Mouse (Mus musculus): Measurements from ENCODE around the gene 1700042G07Rik. TPM values are rescaled to one million over a fixed set of nuclear protein-coding genes. Genes with fewer than 3 reads are reported as not detected.

The 1700042G07Rik gene
- not detected in 2 replicates for polyA plus RNA-seq (2016; fragmentation: Nextera tagmentation; extraction: Ambion mirVana)

DNA sequence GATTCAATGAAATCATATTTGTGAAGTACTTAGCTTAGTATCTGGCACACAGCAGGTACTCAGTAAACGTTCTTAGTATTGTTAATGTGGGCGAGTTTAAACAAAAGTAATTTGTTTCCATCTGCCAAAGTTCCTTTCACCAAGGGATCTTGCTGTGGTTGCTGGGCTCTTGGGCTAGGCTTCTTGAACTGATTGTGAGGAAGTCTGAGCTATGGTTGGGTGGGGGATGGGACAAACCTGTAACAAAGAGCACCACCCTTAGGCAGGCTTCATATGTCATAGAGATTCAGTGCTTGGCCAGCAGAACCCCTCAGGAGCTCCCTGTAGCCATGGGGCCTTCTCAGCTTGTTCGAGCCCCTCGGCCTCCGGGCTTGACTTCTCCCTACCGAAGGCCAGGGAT, at the start of gene 1700042G07Rik, which contains the start of gene Gm49337:
Gene 1700042G07Rik (plus strand): TSS at position 301 of the 400 bp plus-strand sequence.
Gene Gm49337 (plus strand): TSS at position 313 of the 400 bp plus-strand sequence.
- Histone ChIP-seq H3K36me3 (no peaks in the 10 kb centered on the region), H3K27ac (no peak within 1 kb of the TSS; the same call in 1 of the 2 replicates), H3K4me1 (peaks cover 32% of the 10 kb centered on the region), H3K9me3 (replicated peaks) (no peaks in the 10 kb centered on the region), H3K27me3 (ENCODE audit: low read depth, poor library complexity, severe bottlenecking) (no peaks in the 10 kb centered on the region), H3K4me3 (no peak within 1 kb of the TSS)
- DNase-seq (ENCODE audit: low spot score) = no peak
- 97% methylated on average over 6 of the region's 6 CpGs for WGBS

DNA sequence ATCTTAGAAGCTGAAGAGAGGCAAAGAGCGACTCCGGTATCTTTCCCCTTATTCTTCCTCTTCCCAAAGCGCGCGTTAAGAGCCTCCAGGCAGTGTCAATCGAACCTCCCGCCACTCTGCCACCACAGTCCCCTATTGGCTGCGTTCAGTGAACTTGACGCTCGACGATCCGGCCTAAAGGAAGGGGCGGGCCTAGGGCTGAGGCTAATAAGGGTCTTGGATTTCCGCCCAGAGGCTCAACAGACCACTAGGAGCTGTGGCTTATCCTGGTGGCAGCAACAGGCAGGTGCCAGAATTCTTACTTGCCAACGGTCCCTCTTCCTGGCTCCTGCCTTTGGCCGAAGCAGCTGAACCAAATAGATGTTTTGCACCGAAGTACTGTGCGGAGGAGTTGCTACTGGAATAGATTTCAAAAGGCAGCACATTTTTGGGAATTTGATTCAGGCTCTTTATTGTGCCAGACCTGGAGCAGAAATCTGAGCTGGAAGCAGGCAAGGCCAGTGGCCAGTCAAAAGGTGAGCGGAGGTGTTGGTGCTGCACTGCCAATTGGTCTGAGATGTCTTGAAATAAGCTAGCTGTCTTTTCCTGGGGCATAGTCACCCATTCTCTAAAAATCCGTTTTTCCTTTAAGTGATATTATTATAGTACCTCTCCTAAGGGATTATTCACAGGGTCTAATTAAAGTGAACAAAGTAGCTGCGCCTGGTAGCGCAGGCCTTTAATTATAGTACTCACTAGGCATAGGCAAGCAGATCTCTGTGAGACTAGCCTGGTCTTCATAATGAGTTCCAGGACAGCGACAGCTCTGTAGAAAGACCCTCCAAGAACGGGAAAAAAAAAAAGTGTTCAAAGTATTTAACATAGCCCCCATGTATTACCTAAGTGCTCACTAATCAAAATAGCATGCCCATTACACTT, 49.3 kb upstream of the 1700042G07Rik start, which contains the start of the genes Rad54l and Pomgnt1:
Gene Rad54l (minus strand): TSS at position 89 of the 918 bp plus-strand sequence.
Gene Pomgnt1 (plus strand): TSS at position 239 of the 918 bp plus-strand sequence.
- peak within 1 kb of the TSS; percentile 75 for H3K4me3 ChIP-seq
- H3K27me3 ChIP-seq (ENCODE audit: low read depth, poor library complexity, severe bottlenecking) = no peaks in the 10 kb centered on the region
- 4% methylated on average over 24 of the region's 24 CpGs for WGBS
- peak; percentile 90 for DNase-seq (ENCODE audit: low spot score)
- H3K9me3 ChIP-seq (replicated peaks) = no peaks in the 10 kb centered on the region
- H3K4me1 ChIP-seq = peaks cover 19% of the 10 kb centered on the region
- H3K27ac ChIP-seq = peak within 1 kb of the TSS; percentile 82
- peaks cover 23% of the 10 kb centered on the region for H3K36me3 ChIP-seq

DNA sequence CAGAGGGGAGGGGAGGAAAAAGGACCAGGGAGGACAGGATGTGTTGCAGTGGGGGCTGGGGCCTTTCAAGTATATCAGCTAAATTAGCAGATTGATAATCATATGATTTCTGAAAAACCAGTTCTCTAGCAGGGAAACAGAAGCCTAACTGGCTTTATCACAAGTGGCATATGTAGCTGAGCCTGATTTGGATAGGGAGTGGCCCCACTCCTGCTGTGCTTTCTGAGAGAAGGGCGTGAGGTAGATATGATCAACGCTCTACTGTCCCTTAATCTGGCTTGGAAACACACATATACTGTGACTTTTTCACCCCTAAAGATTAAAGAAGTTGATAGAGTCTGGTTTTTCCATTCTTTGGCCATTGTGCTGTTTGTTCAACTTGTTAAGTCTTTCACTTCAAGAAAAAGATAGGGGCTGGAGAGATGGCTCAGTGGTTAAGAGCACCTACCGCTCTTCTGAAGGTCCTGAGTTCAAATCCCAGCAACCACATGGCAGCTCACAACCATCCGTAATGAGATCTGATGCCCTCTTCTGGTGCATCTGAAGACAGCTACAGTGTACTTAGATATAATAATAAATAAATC, 47.3 kb upstream of the 1700042G07Rik start:
- Histone ChIP-seq H3K4me3 (no peak overlapping the region), H3K36me3 (peaks cover 10% of the 10 kb centered on the region), H3K27me3 (ENCODE audit: low read depth, poor library complexity, severe bottlenecking) (no peaks in the 10 kb centered on the region), H3K9me3 (replicated peaks) (no peaks in the 10 kb centered on the region), H3K27ac (no peak overlapping the region), H3K4me1 (peaks cover 19% of the 10 kb centered on the region)
- WGBS = 94% methylated on average over 4 of the region's 4 CpGs
- no peak for DNase-seq (ENCODE audit: low spot score)

DNA sequence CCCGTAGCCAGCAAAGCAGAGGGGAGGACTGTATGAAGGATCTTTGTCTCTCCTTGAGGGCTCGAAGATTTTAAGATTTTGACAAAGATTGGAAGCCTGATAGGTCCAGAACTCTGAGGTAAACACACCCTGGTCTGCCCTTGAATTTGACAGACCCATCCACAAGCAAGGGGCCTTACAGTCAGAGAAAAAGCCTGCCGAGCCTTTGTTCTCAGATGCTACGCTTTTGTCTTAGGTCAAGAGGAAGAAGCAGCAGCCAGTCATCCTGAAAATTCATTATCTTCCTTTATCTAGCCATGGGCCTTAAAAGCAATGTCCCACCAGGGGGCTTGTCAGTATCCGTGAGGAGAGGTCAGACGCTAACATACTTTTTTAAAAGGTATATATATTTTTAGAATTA, 45.2 kb upstream of the 1700042G07Rik start:
- 81% methylated on average over 6 of the region's 6 CpGs for WGBS
- DNase-seq (ENCODE audit: low spot score) = no peak

DNA sequence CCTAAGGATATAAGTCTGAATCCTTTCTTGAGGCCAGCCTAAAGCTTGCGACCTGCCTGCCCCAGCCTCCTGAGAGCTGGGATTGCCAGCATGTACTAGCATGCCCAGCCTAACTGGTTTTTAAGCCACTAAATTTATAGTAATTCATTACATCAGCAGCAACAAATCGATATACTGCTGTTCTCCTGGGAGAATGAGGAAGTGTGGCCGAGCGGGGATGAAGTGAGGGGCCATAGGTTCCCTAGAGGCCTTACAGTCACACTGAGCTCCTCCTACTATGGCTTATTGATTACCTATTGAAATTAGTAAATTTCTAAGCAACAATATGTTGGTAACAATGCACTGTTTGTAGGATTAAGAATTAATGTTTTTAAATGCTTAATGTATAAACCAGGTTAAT, 40.0 kb upstream of the 1700042G07Rik start:
- Histone ChIP-seq H3K4me3 (no peak overlapping the region), H3K36me3 (peaks cover 8% of the 10 kb centered on the region; the same call in 1 of the 2 replicates), H3K27me3 (ENCODE audit: low read depth, poor library complexity, severe bottlenecking) (no peaks in the 10 kb centered on the region), H3K4me1 (no peaks in the 10 kb centered on the region), H3K27ac (no peak overlapping the region), H3K9me3 (replicated peaks) (no peaks in the 10 kb centered on the region)
- no peak for DNase-seq (ENCODE audit: low spot score)
- WGBS = 87% methylated on average over 4 of the region's 4 CpGs

More for the DNA sequence above, 45.2 kb upstream of the 1700042G07Rik start:
- no peak overlapping the region for H3K4me3 ChIP-seq
- H3K4me1 ChIP-seq = peaks cover 12% of the 10 kb centered on the region
- peaks cover 8% of the 10 kb centered on the region; the same call in 1 of the 2 replicates for H3K36me3 ChIP-seq
- H3K27me3 ChIP-seq (ENCODE audit: low read depth, poor library complexity, severe bottlenecking) = no peaks in the 10 kb centered on the region
- H3K27ac ChIP-seq = no peak overlapping the region
- no peaks in the 10 kb centered on the region for H3K9me3 ChIP-seq (replicated peaks)

DNA sequence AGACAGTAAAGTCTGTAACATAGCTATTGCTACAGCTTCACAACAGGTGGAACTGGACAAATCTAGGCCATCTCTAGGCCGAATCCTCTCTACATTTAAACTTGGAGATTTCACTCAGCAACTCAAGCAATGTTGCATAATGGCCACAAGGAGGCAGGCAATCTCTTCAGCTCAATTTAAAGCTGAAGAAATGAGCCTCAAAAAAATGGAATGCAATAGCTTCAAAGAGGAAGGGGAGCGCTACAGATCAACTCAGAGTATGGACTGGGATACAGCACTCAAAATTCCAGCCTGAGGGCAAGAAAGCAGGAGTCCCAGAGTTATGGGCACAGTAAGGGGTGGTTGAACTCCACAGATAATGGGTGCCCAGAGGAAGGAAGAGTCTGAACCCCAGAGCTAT, 38.2 kb upstream of the 1700042G07Rik start:
- DNase-seq (ENCODE audit: low spot score) = no peak

DNA sequence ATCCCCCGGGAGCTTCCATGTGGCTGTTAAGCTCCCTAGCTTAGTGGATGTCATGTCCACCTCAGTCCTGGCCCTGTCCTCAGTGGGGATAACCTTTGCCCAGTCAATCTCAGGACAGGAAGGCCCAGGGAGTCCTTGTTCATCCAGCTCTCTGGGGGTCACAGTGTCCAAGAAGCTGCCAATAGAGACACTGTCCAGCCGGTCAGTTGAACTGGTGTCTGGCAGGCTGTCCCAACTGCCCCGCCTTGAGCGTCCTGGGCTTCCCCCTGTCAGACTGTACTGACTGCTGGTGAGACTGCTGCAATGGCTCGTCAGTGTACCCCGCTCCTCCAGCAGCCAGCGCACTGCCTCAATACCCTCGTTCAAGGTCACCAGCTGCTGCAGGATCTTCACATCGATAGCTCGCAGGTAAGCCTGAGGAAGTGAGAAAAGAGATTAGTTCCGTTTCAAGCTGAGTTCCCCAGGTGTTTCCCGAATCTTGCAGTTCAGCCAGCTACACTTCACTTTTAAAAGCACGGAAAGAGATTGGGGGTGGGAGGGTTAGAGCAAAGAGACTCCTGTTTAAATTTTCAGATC, 35.7 kb upstream of the 1700042G07Rik start:
- H3K36me3 ChIP-seq = no peaks in the 10 kb centered on the region
- DNase-seq (ENCODE audit: low spot score) = no peak
- H3K9me3 ChIP-seq (replicated peaks) = no peaks in the 10 kb centered on the region
- no peak overlapping the region for H3K4me3 ChIP-seq
- H3K27ac ChIP-seq = no peak overlapping the region
- no peaks in the 10 kb centered on the region for H3K4me1 ChIP-seq
- 49% methylated on average over 13 of the region's 13 CpGs for WGBS
- peaks cover 12% of the 10 kb centered on the region for H3K27me3 ChIP-seq (ENCODE audit: low read depth, poor library complexity, severe bottlenecking)

More for the DNA sequence above, 38.2 kb upstream of the 1700042G07Rik start:
- Histone ChIP-seq H3K36me3 (peaks cover 8% of the 10 kb centered on the region; the same call in 1 of the 2 replicates), H3K4me3 (no peak overlapping the region), H3K27me3 (ENCODE audit: low read depth, poor library complexity, severe bottlenecking) (no peaks in the 10 kb centered on the region), H3K9me3 (replicated peaks) (no peaks in the 10 kb centered on the region), H3K4me1 (no peaks in the 10 kb centered on the region), H3K27ac (no peak overlapping the region)
- 58% methylated on average over 2 of the region's 2 CpGs for WGBS

DNA sequence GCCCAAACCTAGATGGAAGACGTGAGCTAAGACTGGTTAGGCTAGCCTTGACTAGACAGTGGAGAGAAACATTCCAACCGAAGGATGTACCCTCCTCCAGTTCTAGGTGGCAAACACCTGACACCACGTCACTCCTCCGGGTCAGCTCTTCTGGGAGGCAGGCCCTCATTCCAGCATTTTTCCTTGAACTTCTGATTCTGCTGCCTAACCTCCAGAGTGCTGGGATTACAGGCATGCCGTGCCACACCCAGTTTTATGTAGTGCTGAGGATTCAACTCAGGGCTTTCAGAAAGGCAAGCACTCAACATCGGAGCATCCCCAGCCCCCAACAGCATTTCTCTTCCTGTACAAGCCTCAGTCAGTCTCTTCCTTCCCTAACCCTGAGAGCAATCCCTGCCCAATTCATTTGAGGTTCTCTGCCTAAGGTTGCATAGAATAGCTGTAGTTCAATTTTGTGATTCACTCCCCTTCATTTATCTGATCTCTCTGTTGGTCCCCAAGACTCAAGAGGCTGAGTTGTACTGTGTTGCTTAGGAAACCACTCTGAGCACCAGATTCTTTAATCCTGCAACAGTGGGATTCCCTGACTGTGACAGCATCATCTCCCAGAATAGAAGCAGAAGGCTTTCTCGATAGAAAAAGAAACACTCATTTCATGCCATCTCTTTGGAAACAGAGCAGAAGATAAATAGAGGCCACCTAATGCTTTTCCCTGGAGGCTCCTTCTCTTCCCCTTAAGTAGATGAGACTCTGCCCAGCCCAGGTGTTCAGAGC, 32.2 kb upstream of the 1700042G07Rik start:
- peaks cover 21% of the 10 kb centered on the region for H3K4me1 ChIP-seq
- no peaks in the 10 kb centered on the region for H3K36me3 ChIP-seq
- H3K27me3 ChIP-seq (ENCODE audit: low read depth, poor library complexity, severe bottlenecking) = peaks cover 31% of the 10 kb centered on the region
- no peak overlapping the region for H3K27ac ChIP-seq
- WGBS = 86% methylated on average over 7 of the region's 7 CpGs
- no peaks in the 10 kb centered on the region for H3K9me3 ChIP-seq (replicated peaks)
- DNase-seq (ENCODE audit: low spot score) = no peak
- no peak overlapping the region for H3K4me3 ChIP-seq

DNA sequence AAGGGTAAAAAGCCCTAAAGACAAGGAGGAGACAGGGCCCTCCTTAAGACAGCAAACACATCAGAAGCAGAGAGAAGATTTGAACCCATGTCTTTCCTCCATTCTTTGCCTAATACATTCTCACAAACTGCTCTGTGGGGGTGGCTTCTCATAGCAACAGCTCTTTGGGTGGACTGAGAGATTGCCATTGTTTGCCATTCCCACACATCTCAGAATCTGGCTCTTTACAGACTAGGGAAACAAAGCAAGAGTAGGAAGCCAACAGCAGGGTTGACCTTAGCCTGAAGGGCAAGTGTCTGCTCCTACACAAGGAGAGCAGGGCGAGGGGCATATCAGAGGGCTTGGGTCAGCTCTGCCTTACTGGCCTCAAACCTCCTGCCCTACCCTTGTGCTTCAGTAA, 31.4 kb upstream of the 1700042G07Rik start:
- Histone ChIP-seq H3K9me3 (replicated peaks) (no peaks in the 10 kb centered on the region), H3K27me3 (ENCODE audit: low read depth, poor library complexity, severe bottlenecking) (peaks cover 31% of the 10 kb centered on the region), H3K4me1 (peaks cover 21% of the 10 kb centered on the region), H3K27ac (no peak overlapping the region), H3K4me3 (no peak overlapping the region), H3K36me3 (no peaks in the 10 kb centered on the region)
- WGBS = 88% methylated on average over 1 of the region's 1 CpGs
- DNase-seq (ENCODE audit: low spot score) = no peak

DNA sequence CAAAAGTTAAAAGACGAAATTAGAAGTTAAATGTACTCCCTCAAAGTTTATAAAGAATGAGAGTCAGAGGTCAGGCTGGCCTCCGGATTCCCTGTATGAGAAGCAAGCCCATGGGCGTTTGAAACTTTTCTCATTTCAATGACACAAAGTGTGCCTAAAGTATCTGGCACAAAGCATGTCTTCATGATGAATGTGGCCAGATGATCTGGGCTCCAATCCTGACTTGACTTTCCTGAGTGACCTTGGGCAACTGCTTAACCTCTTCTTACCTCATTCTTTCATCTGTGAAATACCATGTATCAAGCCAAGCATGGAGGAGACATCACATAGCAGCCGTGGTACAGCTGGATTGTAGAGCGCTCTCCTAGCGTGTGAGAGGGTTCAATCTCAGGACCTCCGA, 30.9 kb upstream of the 1700042G07Rik start:
- Histone ChIP-seq H3K27ac (no peak overlapping the region), H3K4me1 (peaks cover 21% of the 10 kb centered on the region), H3K4me3 (no peak overlapping the region), H3K9me3 (replicated peaks) (no peaks in the 10 kb centered on the region), H3K36me3 (no peaks in the 10 kb centered on the region), H3K27me3 (ENCODE audit: low read depth, poor library complexity, severe bottlenecking) (peaks cover 31% of the 10 kb centered on the region)
- 84% methylated on average over 7 of the region's 7 CpGs for WGBS
- DNase-seq (ENCODE audit: low spot score) = no peak

DNA sequence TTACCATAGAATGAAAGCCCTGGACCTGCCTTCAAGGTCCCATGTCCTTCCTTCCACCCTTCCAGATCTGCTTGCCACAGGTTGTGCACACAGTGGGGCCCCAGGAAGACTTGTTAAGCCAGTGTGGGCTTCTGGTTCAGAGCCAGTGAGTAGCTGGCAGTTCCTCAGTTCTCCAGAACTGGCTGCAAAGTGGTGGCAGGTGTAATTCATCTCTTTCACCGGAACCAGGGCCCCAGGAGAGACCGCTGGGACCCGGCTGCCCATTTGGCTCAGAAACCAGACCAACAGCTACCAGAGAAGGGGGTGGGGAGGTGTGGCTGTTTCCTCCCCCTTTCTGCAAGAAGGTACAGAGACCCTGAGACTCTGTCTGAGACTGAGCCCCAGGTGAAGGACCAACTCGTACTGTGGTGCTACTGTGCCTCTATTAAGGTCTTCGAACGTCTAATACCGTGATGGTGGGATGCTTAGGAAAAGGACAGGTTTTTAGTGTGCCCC, 29.8 kb upstream of the 1700042G07Rik start:
- no peak for DNase-seq (ENCODE audit: low spot score)
- 7% methylated on average over 7 of the region's 7 CpGs for WGBS

More for the DNA sequence above, 29.8 kb upstream of the 1700042G07Rik start:
- Histone ChIP-seq H3K27ac (no peak overlapping the region), H3K36me3 (no peaks in the 10 kb centered on the region), H3K4me3 (peak overlapping the region; percentile 82), H3K9me3 (replicated peaks) (no peaks in the 10 kb centered on the region), H3K4me1 (peaks cover 21% of the 10 kb centered on the region), H3K27me3 (ENCODE audit: low read depth, poor library complexity, severe bottlenecking) (peaks cover 31% of the 10 kb centered on the region)

Measured in limb, embryonic 10.5 days (tissue).